Mouse (Mus musculus) bone marrow macrophage, adult 2 months (primary cell): ENCODE data around the gene Mtrf1l.

ENCODE experiments used
- CTCF ChIP-seq: IDR thresholded peaks from 2 replicates; pipeline ENCODE4 v1.5.1; 2012; ENCODE audit warnings: low read depth, mild to moderate bottlenecking, low read length, moderate library complexity
- POLR2A ChIP-seq: IDR thresholded peaks from 2 replicates; pipeline ENCODE4 v1.6.1; 2012; ENCODE audit warnings: mild to moderate bottlenecking, low read depth, low read length, borderline replicate concordance

DNA sequence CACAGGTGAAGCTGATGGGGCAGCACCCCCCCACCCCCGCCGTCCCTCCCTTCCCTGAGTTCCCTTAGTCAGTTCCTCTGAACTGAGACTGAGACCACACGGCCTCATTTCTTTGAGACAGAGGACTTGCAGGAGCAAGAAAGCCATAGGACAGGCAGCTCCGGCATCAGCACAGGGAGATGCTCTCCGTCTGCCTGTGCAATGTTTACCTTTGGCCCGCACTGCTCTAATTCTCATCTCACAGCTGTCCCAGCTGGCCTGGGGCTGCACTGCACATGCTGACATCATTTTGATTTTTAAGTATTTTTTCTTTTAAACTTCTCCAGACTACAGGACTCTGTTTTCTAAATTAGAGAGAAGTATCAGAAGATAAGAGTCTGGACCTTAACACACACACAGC, 20.8 kb downstream of the Mtrf1l start:
- TF ChIP-seq CTCF (no peak), POLR2A (no peak)
